Mouse (Mus musculus) gastrocnemius, adult 18-20 months (tissue): ENCODE data around the gene Ddx49. TPM values are rescaled to one million over a fixed set of nuclear protein-coding genes. Genes with fewer than 3 reads are reported as not detected.

Source experiments
- DNase-seq: peaks from one replicate; pipeline ENCODE4 v3.0.0; 2021; ENCODE audit warnings: low spot score
- long read RNA-seq, 2 experiments: library from polyadenylated mRNA; stranded (forward); transcript quantifications; one replicate each; pipeline ENCODE4 v2.0.0; 2021
- total RNA-seq, 2 experiments: library from RNA; stranded (reverse); gene quantifications; 2 replicates each; pipeline ENCODE4 v1.2.3; 2021

Ddx49 gene
- total RNA-seq: 10 to 100 TPM; 27.4 to 28.6 TPM
- long read RNA-seq, experiment 1, transcript Ddx49-201 (13 exons, 2,137 nt): major isoform, 30 of 34 reads
- long read RNA-seq, experiment 1, partial matches to known transcripts: 3 of 34 reads
- long read RNA-seq, experiment 1, other reads (novel, unspliced or antisense): 1 of 34 reads
- long read RNA-seq, experiment 2, transcript Ddx49-201 (13 exons, 2,137 nt): major isoform, 22 of 24 reads
- long read RNA-seq, experiment 2, partial matches to known transcripts: 1 of 24 reads
- long read RNA-seq, experiment 2, other reads (novel, unspliced or antisense): 1 of 24 reads

- peak; percentile 93 for DNase-seq
Observed at GRCm38 (mm10) chr8:70302358-70302890, at the start of gene Ddx49, which contains the start of gene Cope. Gene Ddx49, minus strand, starts transcription at chr8:70302489. Gene Cope, plus strand, starts transcription at chr8:70302518.

GRCm38 (mm10) chr8:70352000-70352384 lies 49.7 kb upstream of the Ddx49 start:
- DNase-seq: no peak

- DNase-seq: no peak
Observed at GRCm38 (mm10) chr8:70351035-70351999, 49.0 kb upstream of the Ddx49 start.

- DNase-seq: no peak
Observed at GRCm38 (mm10) chr8:70347860-70348420, 45.7 kb upstream of the Ddx49 start.

- DNase-seq: no peak
Observed at GRCm38 (mm10) chr8:70347443-70347842, 45.2 kb upstream of the Ddx49 start.

GRCm38 (mm10) chr8:70344279-70344678 lies 42.0 kb upstream of the Ddx49 start:
- no peak for DNase-seq

GRCm38 (mm10) chr8:70343696-70344095 lies 41.4 kb upstream of the Ddx49 start:
- no peak for DNase-seq

GRCm38 (mm10) chr8:70343076-70343475 lies 40.8 kb upstream of the Ddx49 start:
- no peak for DNase-seq

GRCm38 (mm10) chr8:70342007-70342406 lies 39.7 kb upstream of the Ddx49 start:
- DNase-seq: no peak

- no peak for DNase-seq
Observed at GRCm38 (mm10) chr8:70340659-70341058, 38.4 kb upstream of the Ddx49 start.

GRCm38 (mm10) chr8:70338931-70339330 lies 36.6 kb upstream of the Ddx49 start:
- DNase-seq: no peak

- no peak for DNase-seq
Observed at GRCm38 (mm10) chr8:70332878-70333202, 30.6 kb upstream of the Ddx49 start.

GRCm38 (mm10) chr8:70332070-70332877 lies 30.0 kb upstream of the Ddx49 start:
- DNase-seq: peak; percentile 62

GRCm38 (mm10) chr8:70331526-70331925 lies 29.2 kb upstream of the Ddx49 start:
- DNase-seq: no peak

GRCm38 (mm10) chr8:70330741-70331364 lies 28.6 kb upstream of the Ddx49 start:
- DNase-seq: no peak

GRCm38 (mm10) chr8:70329835-70330740 lies 27.8 kb upstream of the Ddx49 start:
- DNase-seq: no peak

- no peak for DNase-seq
Observed at GRCm38 (mm10) chr8:70329124-70329834, 27.0 kb upstream of the Ddx49 start, which contains the start of gene Gdf1. Gene Gdf1, plus strand, starts transcription at chr8:70329817.

GRCm38 (mm10) chr8:70327512-70327911 lies 25.2 kb upstream of the Ddx49 start:
- no peak for DNase-seq

- no peak for DNase-seq
Observed at GRCm38 (mm10) chr8:70323716-70324115, 21.4 kb upstream of the Ddx49 start.
